Mouse (Mus musculus): Measurements from ENCODE around the gene Rarres2. TPM values are rescaled to one million over a fixed set of nuclear protein-coding genes. Genes with fewer than 3 reads are reported as not detected.

The Rarres2 gene
- total and polyA plus RNA-seq, 3 experiments = not detected

DNA sequence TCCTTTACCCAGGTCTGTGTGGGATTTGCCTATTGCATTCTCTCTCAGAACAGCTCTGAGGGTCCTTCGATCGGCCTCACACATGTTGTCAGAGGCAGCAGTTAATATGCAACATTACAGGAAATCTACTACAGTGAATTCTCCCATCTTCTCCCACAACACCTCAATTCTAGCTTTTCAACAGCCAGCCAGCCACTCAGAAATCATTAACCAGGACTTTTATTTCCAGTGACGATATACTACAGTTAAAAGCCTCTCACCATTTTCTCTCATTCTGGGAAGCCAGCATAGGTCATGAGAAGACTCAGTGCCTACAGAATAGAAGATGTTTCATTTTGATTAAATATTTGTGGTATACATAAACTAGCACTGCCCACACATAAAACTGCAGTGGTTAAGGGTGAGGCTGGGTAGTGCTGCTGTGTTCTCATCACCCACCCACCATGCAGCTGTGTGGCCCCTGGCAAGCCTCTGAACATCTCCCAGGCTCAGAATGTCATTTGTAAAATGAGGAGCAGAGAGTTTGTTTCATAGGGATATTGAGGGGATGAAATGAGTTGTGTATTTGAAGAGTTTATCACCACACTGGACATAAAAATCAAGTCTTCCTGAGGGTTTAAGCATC, 18.7 kb upstream of the Rarres2 start:
- Histone ChIP-seq H3K27ac (ENCODE audit: control insufficient read depth, low read depth, low read length) (no peak overlapping the region), H3K4me1 (ENCODE audit: control insufficient read depth in 1 of 2, insufficient read depth in 2 of 2, low read length in 2 of 2) (no peaks in the 10 kb centered on the region), H3K79me2 (ENCODE audit: control insufficient read depth, insufficient read depth, low read length, poor library complexity) (no peaks in the 10 kb centered on the region), H3K27me3 (ENCODE audit: control insufficient read depth in 1 of 2, insufficient read depth in 2 of 2, low read length in 2 of 2) (no peaks in the 10 kb centered on the region), H3K9me3 (replicated peaks; ENCODE audit: insufficient read depth, low read length) (no peaks in the 10 kb centered on the region), H3K36me3 (ENCODE audit: control insufficient read depth in 1 of 2, insufficient read depth in 2 of 2, low read length in 2 of 2) (no peaks in the 10 kb centered on the region), H3K9ac (ENCODE audit: control insufficient read depth, low read depth, low read length, poor library complexity, severe bottlenecking) (no peak overlapping the region), H3K4me3 (ENCODE audit: control insufficient read depth in 1 of 2, insufficient read depth in 1 of 2, low read depth in 2 of 2, low read length in 2 of 2) (no peak overlapping the region)
- TF ChIP-seq NRF1 (IDR thresholded peaks at IDR 0.05; ENCODE audit: insufficient read depth, low read depth, low read length, poor library complexity, severe bottlenecking) (no peak), GABPA (IDR thresholded peaks at IDR 0.05; ENCODE audit: low read depth, low read length) (no peak), POLR2AphosphoS2 (IDR thresholded peaks at IDR 0.05; ENCODE audit: low read length) (no peak), CTCF (IDR thresholded peaks at IDR 0.05 in 2 of 3, conservative IDR thresholded peaks at IDR 0.05 in 1 of 3; ENCODE audit: control insufficient read depth in 1 of 3, insufficient read depth in 1 of 3, low read depth in 2 of 3, low read length in 3 of 3, poor library complexity in 1 of 3, severe bottlenecking in 1 of 3) (no peak), HCFC1 (IDR thresholded peaks at IDR 0.05; ENCODE audit: low read depth, low read length) (no peak), TAL1 (IDR thresholded peaks at IDR 0.05; ENCODE audit: low read length) (no peak), GATA1 (IDR thresholded peaks at IDR 0.05; ENCODE audit: low read depth, low read length) (no peak), BHLHE40 (IDR thresholded peaks at IDR 0.05; ENCODE audit: borderline replicate concordance, low read depth, low read length) (no peak), SMC3 (IDR thresholded peaks at IDR 0.05; ENCODE audit: low read depth, low read length) (no peak), TCF12 (IDR thresholded peaks at IDR 0.05; ENCODE audit: low read depth, low read length) (no peak), ETS1 (IDR thresholded peaks at IDR 0.05; ENCODE audit: low read depth, low read length) (no peak)
- no peak for DNase-seq (ENCODE audit: low read depth, low spot score)

DNA sequence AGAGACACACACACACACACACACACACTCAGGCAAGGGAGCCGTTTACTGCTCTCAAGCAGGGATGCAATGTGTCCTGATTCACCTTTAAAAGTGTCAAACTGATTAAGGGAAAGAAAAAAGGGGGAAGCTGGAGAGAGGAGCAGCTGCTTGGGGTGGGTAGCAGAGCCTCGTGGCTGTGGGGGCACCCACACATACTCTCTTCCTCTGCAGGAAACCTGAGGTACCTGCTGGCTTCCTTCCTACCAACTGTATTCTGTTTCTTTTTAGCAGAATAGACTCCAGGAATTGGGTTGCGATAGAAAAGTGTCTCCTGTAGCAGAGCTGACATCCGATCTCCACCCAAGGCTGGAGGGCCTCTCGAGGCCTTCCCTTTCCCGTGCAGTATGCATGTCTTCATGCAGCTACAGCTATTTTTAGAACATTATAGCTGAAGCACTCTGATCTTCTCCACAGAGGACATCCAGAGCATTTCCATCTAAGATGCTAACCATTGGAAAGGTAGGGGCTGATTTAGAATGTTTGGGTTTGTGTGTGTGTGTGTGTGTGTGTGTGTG, 16.7 kb upstream of the Rarres2 start, which contains the start of gene Gm45021:
TSS of gene Gm45021 (plus strand) at position 417 of the 557 bp plus-strand sequence.
- Histone ChIP-seq H3K4me3 (ENCODE audit: control insufficient read depth in 1 of 2, insufficient read depth in 1 of 2, low read depth in 2 of 2, low read length in 2 of 2) (no peak within 1 kb of the TSS), H3K27me3 (ENCODE audit: control insufficient read depth in 1 of 2, insufficient read depth in 2 of 2, low read length in 2 of 2) (no peaks in the 10 kb centered on the region), H3K79me2 (ENCODE audit: control insufficient read depth, insufficient read depth, low read length, poor library complexity) (no peaks in the 10 kb centered on the region), H3K4me1 (ENCODE audit: control insufficient read depth in 1 of 2, insufficient read depth in 2 of 2, low read length in 2 of 2) (no peaks in the 10 kb centered on the region), H3K36me3 (ENCODE audit: control insufficient read depth in 1 of 2, insufficient read depth in 2 of 2, low read length in 2 of 2) (no peaks in the 10 kb centered on the region), H3K9ac (ENCODE audit: control insufficient read depth, low read depth, low read length, poor library complexity, severe bottlenecking) (no peak within 1 kb of the TSS), H3K9me3 (replicated peaks; ENCODE audit: insufficient read depth, low read length) (no peaks in the 10 kb centered on the region), H3K27ac (ENCODE audit: control insufficient read depth, low read depth, low read length) (no peak within 1 kb of the TSS)
- DNase-seq (ENCODE audit: low read depth, low spot score) = no peak
- TF ChIP-seq ETS1 (IDR thresholded peaks at IDR 0.05; ENCODE audit: low read depth, low read length) (no peak), BHLHE40 (IDR thresholded peaks at IDR 0.05; ENCODE audit: borderline replicate concordance, low read depth, low read length) (no peak), ZC3H11A (IDR thresholded peaks at IDR 0.05; ENCODE audit: low read depth, low read length) (no peak), ZNF384 (IDR thresholded peaks at IDR 0.05; ENCODE audit: low read depth, low read length) (no peak), UBTF (IDR thresholded peaks at IDR 0.05; ENCODE audit: borderline replicate concordance, insufficient read depth, low read depth, low read length) (no peak), MEF2A (IDR thresholded peaks at IDR 0.05; ENCODE audit: extremely low read depth, insufficient replicate concordance, low read depth, low read length, poor library complexity, severe bottlenecking) (no peak), TBP (IDR thresholded peaks at IDR 0.05; ENCODE audit: low read depth, low read length) (no peak), HCFC1 (IDR thresholded peaks at IDR 0.05; ENCODE audit: low read depth, low read length) (no peak), SMC3 (IDR thresholded peaks at IDR 0.05; ENCODE audit: low read depth, low read length) (no peak), MAX (IDR thresholded peaks at IDR 0.05; ENCODE audit: low read length) (no peak), CTCF (IDR thresholded peaks at IDR 0.05 in 2 of 3, conservative IDR thresholded peaks at IDR 0.05 in 1 of 3; ENCODE audit: control insufficient read depth in 1 of 3, insufficient read depth in 1 of 3, low read depth in 2 of 3, low read length in 3 of 3, poor library complexity in 1 of 3, severe bottlenecking in 1 of 3) (no peak), POLR2AphosphoS2 (IDR thresholded peaks at IDR 0.05; ENCODE audit: low read length) (no peak), ZMIZ1 (IDR thresholded peaks at IDR 0.05; ENCODE audit: low read depth, low read length) (no peak), ELF1 (IDR thresholded peaks at IDR 0.05; ENCODE audit: low read depth, low read length) (no peak), GABPA (IDR thresholded peaks at IDR 0.05; ENCODE audit: low read depth, low read length) (no peak), GATA1 (IDR thresholded peaks at IDR 0.05; ENCODE audit: low read depth, low read length) (no peak), TAL1 (IDR thresholded peaks at IDR 0.05; ENCODE audit: low read length) (no peak), MAFK (IDR thresholded peaks at IDR 0.05; ENCODE audit: borderline replicate concordance, low read depth, low read length) (no peak)
